Mouse (Mus musculus) T-helper 2 cell (primary cell): ENCODE measurements around the gene Ttc22.

Source experiments
- in situ Hi-C: fragments of 300-600 bp; cut with MboI, MseI; formaldehyde crosslinking; loops from one replicate; pipeline ENCODE4 v1.15.1; 2025; ENCODE audit warnings: high pct_unique_total_duplicates

Gene Ttc22

GRCm38 (mm10) chr4:106663956-106664470 is 41.8 kb downstream of the Ttc22 start:
- in situ Hi-C loops: loop anchor here (5.0 kb wide), 1 partner anchor 102 kb away; the partner anchor contains the start of gene Dhcr24

DNA sequence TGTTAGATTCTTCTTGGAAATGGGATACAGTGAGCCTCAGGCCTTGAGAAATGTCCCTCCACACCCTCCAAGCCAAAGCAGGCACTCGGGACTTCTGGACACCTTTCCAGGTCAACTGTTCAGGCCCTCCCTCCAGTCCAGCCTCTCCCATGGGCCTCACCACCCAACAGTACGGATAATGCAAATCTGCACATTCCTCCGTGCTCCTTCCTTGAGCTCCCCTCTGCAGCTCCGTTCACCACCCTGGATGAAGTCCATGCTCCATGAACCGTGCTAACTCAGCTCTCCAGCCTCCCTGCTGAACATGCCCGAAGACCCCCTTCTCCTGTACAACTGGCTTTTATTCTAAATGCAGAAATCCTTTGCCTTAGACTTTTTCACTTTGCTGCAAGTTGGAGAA is 42.5 kb downstream of the Ttc22 start:
- in situ Hi-C loops: loop anchor here (5.0 kb wide), 1 partner anchor 102 kb away; the partner anchor contains the start of gene Dhcr24

GRCm38 (mm10) chr4:106665269-106665668 is 43.0 kb downstream of the Ttc22 start:
- in situ Hi-C loops: no loop called here

- in situ Hi-C loops: no loop called here
Observed at GRCm38 (mm10) chr4:106665673-106666072, 43.4 kb downstream of the Ttc22 start.

DNA sequence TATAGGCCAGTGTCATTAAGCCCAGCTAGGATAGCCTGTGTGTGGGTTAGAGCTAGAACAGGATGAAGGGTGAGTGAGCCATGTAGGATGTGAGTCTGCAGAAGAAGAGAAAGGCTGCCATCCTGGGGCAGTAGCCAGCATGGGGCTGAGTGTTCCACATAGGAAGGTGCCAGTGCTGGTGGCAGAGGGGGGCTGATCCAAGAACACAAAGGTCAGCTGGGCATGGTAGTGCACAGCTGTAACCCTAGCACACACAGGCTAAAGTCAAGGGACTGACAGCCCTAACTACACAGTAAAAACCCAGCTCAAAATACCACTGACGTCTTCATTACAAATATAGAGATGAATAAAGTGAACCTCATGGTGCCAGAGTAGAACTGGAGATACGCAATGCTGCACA is 44.3 kb downstream of the Ttc22 start:
- in situ Hi-C loops: no loop called here

DNA sequence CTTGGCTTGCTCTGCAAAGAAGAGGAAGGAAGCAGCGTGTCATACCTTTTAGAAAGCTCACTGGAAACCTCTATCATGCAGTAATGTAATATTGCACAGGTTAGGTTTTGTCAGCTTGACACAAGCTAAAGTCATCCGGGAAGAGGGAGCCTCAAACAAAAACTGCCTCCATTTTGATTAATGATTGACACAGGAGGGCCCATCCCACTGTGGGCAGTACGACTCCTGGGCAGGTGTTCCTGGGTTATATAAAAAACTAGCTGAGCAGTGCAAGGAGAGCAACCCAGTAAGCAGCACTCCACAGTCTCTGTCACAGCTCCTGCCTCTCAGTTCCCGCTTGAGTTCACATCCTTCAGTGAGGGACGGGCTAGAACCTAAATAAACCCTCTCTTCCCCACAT is 54.5 kb downstream of the Ttc22 start:
- in situ Hi-C loops: no loop called here

DNA sequence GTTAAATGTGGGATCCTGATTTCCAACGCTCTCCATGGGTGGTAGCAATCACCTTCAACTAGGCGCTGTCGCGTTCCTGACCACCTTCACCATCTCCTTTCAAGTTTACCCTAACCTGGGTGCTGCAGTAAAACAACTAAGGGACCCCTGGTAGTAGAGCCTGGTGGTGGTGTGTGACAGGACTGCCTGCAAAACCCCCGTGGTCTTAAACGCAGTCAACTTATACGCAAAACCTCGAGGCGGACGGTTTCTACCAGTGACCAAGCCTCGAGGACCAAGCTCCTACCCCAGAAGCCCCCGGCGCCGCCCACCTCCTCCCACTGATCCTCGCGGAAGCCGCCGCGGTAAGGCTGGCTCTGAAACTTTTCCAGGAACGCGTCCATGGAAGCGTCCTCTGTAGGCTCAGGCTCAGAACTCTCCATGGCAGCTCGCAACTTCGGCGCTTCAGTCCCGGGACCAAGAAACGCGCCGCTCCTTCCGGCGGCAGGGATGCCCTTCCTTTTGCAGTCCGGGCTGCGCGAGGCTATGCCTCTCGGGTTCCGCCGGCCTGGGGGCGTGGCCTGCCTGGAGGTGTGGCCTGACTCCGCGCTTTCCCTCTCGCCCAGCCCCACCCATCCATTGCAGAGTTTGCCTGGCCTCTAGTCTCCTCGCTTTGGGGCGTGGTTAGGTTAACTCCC is 56.3 kb downstream of the Ttc22 start, which contains the start of gene Ttc4:
Ttc4 (minus strand) TSS at position 503 of the 677 bp plus-strand sequence.
- in situ Hi-C loops: no loop called here

- in situ Hi-C loops: no loop called here
Observed at GRCm38 (mm10) chr4:106679152-106679551, 56.9 kb downstream of the Ttc22 start.

GRCm38 (mm10) chr4:106680955-106681354 is 58.7 kb downstream of the Ttc22 start:
- in situ Hi-C loops: no loop called here

DNA sequence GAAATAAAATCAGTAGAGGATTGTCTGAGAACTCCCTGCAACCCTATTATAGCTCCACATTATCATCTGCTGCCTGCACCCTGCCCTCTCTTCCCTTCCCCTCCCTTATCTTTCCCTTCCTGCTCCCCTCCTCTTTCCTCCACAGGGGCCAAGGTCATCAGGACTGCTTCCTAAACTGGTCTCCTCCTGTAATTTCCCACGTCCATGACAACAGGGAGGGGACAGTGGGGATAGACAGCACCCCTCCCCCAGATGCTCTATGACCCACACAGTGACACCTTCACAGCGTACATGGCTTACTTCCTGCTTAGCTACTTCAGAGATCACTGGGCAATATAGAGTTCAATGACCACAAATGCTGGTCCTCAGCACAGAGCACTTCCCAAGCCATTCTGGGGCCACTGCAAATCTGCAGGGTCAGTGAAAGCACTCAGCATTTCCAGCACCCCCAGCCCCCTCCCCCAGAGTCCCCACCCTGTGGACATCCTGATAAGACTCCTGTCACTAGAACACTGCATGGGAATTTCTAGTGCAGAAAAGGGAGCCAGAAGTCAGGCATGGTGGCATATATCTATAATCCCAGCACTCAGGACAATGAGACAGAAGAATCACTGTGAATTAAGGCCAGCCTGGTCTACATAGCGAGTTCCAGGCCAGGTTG is 66.5 kb downstream of the Ttc22 start:
- in situ Hi-C loops: no loop called here
